Mouse (Mus musculus) splenic B cell, adult 2 months (primary cell): ENCODE measurements around the gene Pde4b.

ENCODE experiments used
- DNase-seq: peaks from one replicate; pipeline ENCODE4 v3.0.0-alpha.2; 2011; ENCODE audit warnings: low read depth, low spot score
- H3K27me3 ChIP-seq: 2 replicates; pipeline ENCODE4 v1.6.1; 2012; ENCODE audit warnings: mild to moderate bottlenecking, low read length, moderate library complexity, mixed read lengths; ENCODE audit not compliant: control insufficient read depth, poor library complexity, insufficient read depth, severe bottlenecking
- H3K36me3 ChIP-seq: 2 replicates; pipeline ENCODE4 v1.6.1; 2012; ENCODE audit warnings: mild to moderate bottlenecking, low read length, moderate library complexity, mixed read lengths; ENCODE audit not compliant: control insufficient read depth, poor library complexity, insufficient read depth, severe bottlenecking

Pde4b gene

GRCm38 (mm10) chr4:102517653-102518052 lies 430.3 kb downstream of the Pde4b start:
- DNase-seq: peak; percentile 35

GRCm38 (mm10) chr4:102518341-102518740 lies 431.0 kb downstream of the Pde4b start:
- no peaks in the 10 kb centered on the region for H3K36me3 ChIP-seq
- no peak for DNase-seq
- H3K27me3 ChIP-seq: no peaks in the 10 kb centered on the region

More at GRCm38 (mm10) chr4:102517653-102518052, 430.3 kb downstream of the Pde4b start:
- H3K27me3 ChIP-seq: no peaks in the 10 kb centered on the region
- no peaks in the 10 kb centered on the region for H3K36me3 ChIP-seq

- peak; percentile 61 for DNase-seq
- H3K27me3 ChIP-seq: no peaks in the 10 kb centered on the region
- no peaks in the 10 kb centered on the region for H3K36me3 ChIP-seq
Observed at GRCm38 (mm10) chr4:102520669-102521261, 433.4 kb downstream of the Pde4b start.

GRCm38 (mm10) chr4:102521434-102521833 lies 434.1 kb downstream of the Pde4b start:
- no peaks in the 10 kb centered on the region for H3K27me3 ChIP-seq
- no peak for DNase-seq
- H3K36me3 ChIP-seq: no peaks in the 10 kb centered on the region

GRCm38 (mm10) chr4:102527361-102527760 lies 440.0 kb downstream of the Pde4b start:
- Histone ChIP-seq H3K36me3 (no peaks in the 10 kb centered on the region), H3K27me3 (no peaks in the 10 kb centered on the region)
- no peak for DNase-seq

GRCm38 (mm10) chr4:102530797-102531196 lies 443.5 kb downstream of the Pde4b start:
- DNase-seq: no peak
- H3K36me3 ChIP-seq: no peaks in the 10 kb centered on the region
- no peaks in the 10 kb centered on the region for H3K27me3 ChIP-seq

- H3K36me3 ChIP-seq: no peaks in the 10 kb centered on the region
- no peaks in the 10 kb centered on the region for H3K27me3 ChIP-seq
- DNase-seq: no peak
Observed at GRCm38 (mm10) chr4:102531729-102532128, 444.4 kb downstream of the Pde4b start.

- no peaks in the 10 kb centered on the region for H3K27me3 ChIP-seq
- no peak for DNase-seq
- no peaks in the 10 kb centered on the region for H3K36me3 ChIP-seq
Observed at GRCm38 (mm10) chr4:102533183-102534048, 446.1 kb downstream of the Pde4b start.

GRCm38 (mm10) chr4:102534049-102534730 lies 446.8 kb downstream of the Pde4b start:
- H3K36me3 ChIP-seq: no peaks in the 10 kb centered on the region
- H3K27me3 ChIP-seq: no peaks in the 10 kb centered on the region
- peak; percentile 58 for DNase-seq

- Histone ChIP-seq H3K36me3 (no peaks in the 10 kb centered on the region), H3K27me3 (no peaks in the 10 kb centered on the region)
- no peak for DNase-seq
Observed at GRCm38 (mm10) chr4:102535886-102536285, 448.5 kb downstream of the Pde4b start.

- DNase-seq: no peak
- no peaks in the 10 kb centered on the region for H3K27me3 ChIP-seq
- no peaks in the 10 kb centered on the region for H3K36me3 ChIP-seq
Observed at GRCm38 (mm10) chr4:102538266-102538665, 450.9 kb downstream of the Pde4b start.

- H3K27me3 ChIP-seq: no peaks in the 10 kb centered on the region
- no peak for DNase-seq
- no peaks in the 10 kb centered on the region for H3K36me3 ChIP-seq
Observed at GRCm38 (mm10) chr4:102538793-102539192, 451.4 kb downstream of the Pde4b start.

- no peaks in the 10 kb centered on the region for H3K36me3 ChIP-seq
- no peaks in the 10 kb centered on the region for H3K27me3 ChIP-seq
- DNase-seq: no peak
Observed at GRCm38 (mm10) chr4:102539598-102540180, 452.3 kb downstream of the Pde4b start.

GRCm38 (mm10) chr4:102542976-102543375 lies 455.6 kb downstream of the Pde4b start:
- no peaks in the 10 kb centered on the region for H3K36me3 ChIP-seq
- DNase-seq: no peak
- H3K27me3 ChIP-seq: no peaks in the 10 kb centered on the region

- Histone ChIP-seq H3K27me3 (no peaks in the 10 kb centered on the region), H3K36me3 (no peaks in the 10 kb centered on the region)
- DNase-seq: no peak
Observed at GRCm38 (mm10) chr4:102545226-102545625, 457.9 kb downstream of the Pde4b start.
